Mouse (Mus musculus) heart, postnatal 36 days (tissue): ENCODE results near the gene Olfr1023. TPM values are rescaled to one million over a fixed set of nuclear protein-coding genes. Genes with fewer than 3 reads are reported as not detected.

Experiments
- DNase-seq, 2 experiments: peaks; one replicate each; pipeline ENCODE4 v3.0.0; 2021 to 2022
- intact Hi-C: fragments of 180-260 bp; cut with DNase I; formaldehyde crosslinking; loops from one replicate; pipeline ENCODE4 v1.15.1; 2025
- total RNA-seq, 2 experiments: library from RNA; stranded (reverse); gene quantifications; 2 replicates each; pipeline ENCODE4 v1.2.3; 2021

Gene Olfr1023
- not detected for total RNA-seq

GRCm38 (mm10) chr2:85885340-85885739 lies at the start of gene Olfr1023:
TSS of gene Olfr1023 (plus strand) at chr2:85885640.
- no peak for DNase-seq
- intact Hi-C loops = no loop called here

- DNase-seq = no peak
- intact Hi-C loops = no loop called here
Observed at GRCm38 (mm10) chr2:85845383-85845782, 40.1 kb upstream of the Olfr1023 start, which contains the start of gene Olfr1019. TSS of gene Olfr1019 (minus strand) at chr2:85845483.

- intact Hi-C loops = no loop called here
- no peak for DNase-seq
Observed at GRCm38 (mm10) chr2:85846730-85847129, 38.7 kb upstream of the Olfr1023 start, which contains the start of gene Olfr1020. TSS of gene Olfr1020 (plus strand) at chr2:85847030.

- DNase-seq = no peak
- intact Hi-C loops = no loop called here
Observed at GRCm38 (mm10) chr2:85868294-85868693, 17.1 kb upstream of the Olfr1023 start, which contains the start of gene Olfr1022. TSS of gene Olfr1022 (plus strand) at chr2:85868594.

GRCm38 (mm10) chr2:85904952-85905351 lies 19.5 kb downstream of the Olfr1023 start, which contains the start of gene Olfr1024:
TSS of gene Olfr1024 (minus strand) at chr2:85905052.
- intact Hi-C loops = no loop called here

GRCm38 (mm10) chr2:85913197-85913596 lies 27.8 kb downstream of the Olfr1023 start:
- intact Hi-C loops = no loop called here
- DNase-seq = no peak

More at GRCm38 (mm10) chr2:85904952-85905351, 19.5 kb downstream of the Olfr1023 start, which contains the start of gene Olfr1024:
- DNase-seq = no peak

GRCm38 (mm10) chr2:85914893-85915292 lies 29.5 kb downstream of the Olfr1023 start, which contains the start of gene Olfr1025-ps1:
TSS of gene Olfr1025-ps1 (plus strand) at chr2:85915193.
- intact Hi-C loops = no loop called here
- no peak for DNase-seq

- intact Hi-C loops = no loop called here
- DNase-seq = no peak
Observed at GRCm38 (mm10) chr2:85921258-85921657, 35.8 kb downstream of the Olfr1023 start, which contains the start of gene Olfr1026. TSS of gene Olfr1026 (plus strand) at chr2:85921558.

Other genes starting within 250 kb of the Olfr1023 start
- not detected for gene Olfr1002, start 234.9 kb upstream of the Olfr1023 start, total RNA-seq
- gene Olfr154, start 221.2 kb upstream of the Olfr1023 start, total RNA-seq = not detected
- gene Olfr1006, start 206.9 kb upstream of the Olfr1023 start, total RNA-seq = not detected
- not detected for gene Olfr1008, start 196.2 kb upstream of the Olfr1023 start, total RNA-seq
- not detected for gene Olfr1009, start 170.2 kb upstream of the Olfr1023 start, total RNA-seq
- gene Olfr1012, start 122.9 kb upstream of the Olfr1023 start, total RNA-seq = not detected
- not detected for gene Olfr1013, start 118.5 kb upstream of the Olfr1023 start, total RNA-seq
- gene Olfr1014, start 112.9 kb upstream of the Olfr1023 start, total RNA-seq = not detected
- gene Olfr1015, start 103.6 kb upstream of the Olfr1023 start, total RNA-seq = not detected
- not detected for gene Olfr1016, start 83.1 kb upstream of the Olfr1023 start, total RNA-seq
- not detected for gene Olfr1018, start 67.2 kb upstream of the Olfr1023 start, total RNA-seq
- gene Olfr1019, start 40.2 kb upstream of the Olfr1023 start, total RNA-seq = not detected
- gene Olfr1020, start 38.6 kb upstream of the Olfr1023 start, total RNA-seq = not detected
- gene Olfr1022, start 17.0 kb upstream of the Olfr1023 start, total RNA-seq = not detected
- gene Olfr1024, start 19.4 kb downstream of the Olfr1023 start, total RNA-seq = not detected
- not detected for gene Olfr1025-ps1, start 29.6 kb downstream of the Olfr1023 start, total RNA-seq
- gene Olfr1026, start 35.9 kb downstream of the Olfr1023 start, total RNA-seq = not detected
- gene Olfr1028, start 64.8 kb downstream of the Olfr1023 start, total RNA-seq = not detected
- gene Olfr1029, start 88.3 kb downstream of the Olfr1023 start, total RNA-seq = not detected
- not detected for gene Olfr1030, start 93.6 kb downstream of the Olfr1023 start, total RNA-seq
- not detected for gene Olfr1031, start 104.7 kb downstream of the Olfr1023 start, total RNA-seq
- gene Olfr1032, start 119.9 kb downstream of the Olfr1023 start, total RNA-seq = not detected
- 1 to 10 TPM; 1.6 to 7.4 TPM for gene Olfr1033, start 135.0 kb downstream of the Olfr1023 start, total RNA-seq
- gene Olfr1034, start 160.2 kb downstream of the Olfr1023 start, total RNA-seq = under 1 TPM; 0.08 to 0.11 TPM
- not detected for gene Olfr1036, start 188.4 kb downstream of the Olfr1023 start, total RNA-seq
- not detected for gene Olfr1037, start 201.7 kb downstream of the Olfr1023 start, total RNA-seq